11 mouse cellular contexts compared by ENCODE assay signal in genomic region chr11:43992011-43992471, GRCm38 (mm10).
DNase-seq lines count a peak whose midpoint lies in the region; ATAC-seq and TF ChIP-seq lines count a peak whose summit lies in the region.
"Had no signal": no experiment of that assay in that cellular context is flagged by ENCODE, and none has a peak within 500 bp of the region (broad histone marks: within the 10 kb centered on the region; RNA-seq: fewer than 3 reads in every experiment).

No protein-coding gene starts in this region.

- 58% methylated on average over 6 of the region's 6 CpGs for WGBS in lung, adult 2 months
- 86% methylated on average over 6 of the region's 6 CpGs for WGBS in midbrain, postnatal 0 days

- no peaks in the 10 kb centered on the region for H3K27me3 ChIP-seq in midbrain, postnatal 0 days (ENCODE audit: insufficient read depth, low read length)

- H3K27ac ChIP-seq in gastrocnemius, adult 2 months: no peak overlapping the region
- no peak overlapping the region for H3K27ac ChIP-seq in midbrain, postnatal 0 days (ENCODE audit: low read depth, low read length)

- no peaks in the 10 kb centered on the region for H3K36me3 ChIP-seq in midbrain, postnatal 0 days (ENCODE audit: insufficient read depth, low read length)

- TF ChIP-seq POLR2A in lung, adult 2 months (IDR thresholded peaks at IDR 0.05; ENCODE audit: borderline replicate concordance, extremely low read depth, low read depth, low read length): no peak

- no peak overlapping the region for H3K4me3 ChIP-seq in gastrocnemius, adult 2 months
- H3K4me3 ChIP-seq in lung, adult 2 months (replicated peaks; ENCODE audit: extremely low read depth, low read depth, low read length): no peak overlapping the region
- no peak overlapping the region for H3K4me3 ChIP-seq in midbrain, postnatal 0 days (ENCODE audit: low read depth, low read length)
- H3K4me3 ChIP-seq: erythroblast, embryonic 14.5 days had no signal

- TF ChIP-seq CTCF in gastrocnemius, adult 2 months (IDR thresholded peaks at IDR 0.05): no peak
- TF ChIP-seq CTCF in lung, adult 2 months (IDR thresholded peaks at IDR 0.05; ENCODE audit: insufficient read depth, low read length): no peak
- TF ChIP-seq CTCF in midbrain, postnatal 0 days (IDR thresholded peaks at IDR 0.05): no peak

- H3K9me3 ChIP-seq in midbrain, postnatal 0 days (ENCODE audit: low read length): no peaks in the 10 kb centered on the region

- H3K4me1 ChIP-seq in lung, adult 2 months (ENCODE audit: control insufficient read depth, insufficient read depth, low read length): no peaks in the 10 kb centered on the region
- no peaks in the 10 kb centered on the region for H3K4me1 ChIP-seq in midbrain, postnatal 0 days (ENCODE audit: insufficient read depth, low read length)

- no peak overlapping the region for H3K4me2 ChIP-seq in midbrain, postnatal 0 days (ENCODE audit: low read depth, low read length, poor library complexity, severe bottlenecking)

- DNase-seq in gastrocnemius, adult 2 months: peak; percentile 41
- DNase-seq in gastrocnemius, postnatal 10 days: no peak
- DNase-seq in lung, postnatal 10 days: peak; percentile 15
- no peak for DNase-seq in lung, adult 2 months
- DNase-seq in hindlimb bud, embryonic 11.5 days (ENCODE audit: extremely low spot score, low read depth, low spot score): peak; percentile 0
- no peak for DNase-seq in right cerebral cortex, adult 18-20 months
- DNase-seq in midbrain, postnatal 0 days (ENCODE audit: low spot score): no peak
- DNase-seq in thymus, postnatal 0 days (ENCODE audit: low spot score): no peak
- DNase-seq: cerebellum, adult 18-20 months had no signal

- no peak for ATAC-seq in midbrain, postnatal 0 days (ENCODE audit: low FRiP score)
- ATAC-seq: midbrain, embryonic 16.5 days had no signal

- intact Hi-C loops in gastrocnemius, adult 2 months (cut with DNase I): no loop called here

- no peak overlapping the region for H3K9ac ChIP-seq in midbrain, postnatal 0 days (replicated peaks; ENCODE audit: low read length, poor library complexity, severe bottlenecking)

Comparison
In these comparisons a context has a peak if more than half of its experiments do, and no peak if none do; other contexts are left out.
1. DNase-seq: peak in gastrocnemius, adult 2 months (single experiment), lung, postnatal 10 days (single experiment) and hindlimb bud, embryonic 11.5 days (single experiment); none in gastrocnemius, postnatal 10 days (single experiment), lung, adult 2 months (single experiment), right cerebral cortex, adult 18-20 months (single experiment), midbrain, postnatal 0 days (single experiment) and thymus, postnatal 0 days (single experiment).